Mouse (Mus musculus) layer of hippocampus, adult 18-20 months (tissue): ENCODE measurements around the gene Mdm1. TPM values are rescaled to one million over a fixed set of nuclear protein-coding genes. Genes with fewer than 3 reads are reported as not detected.
"Not testable (repeated sequence)": the region's sequence is repeated elsewhere in the genome, so short reads cannot be mapped to it uniquely, and the experiment has no call there.

Experiments
- DNase-seq, 2 experiments: peaks; one replicate each; pipeline ENCODE4 v3.0.0; 2022; ENCODE audit warnings: low spot score in 2 of 2
- total RNA-seq, 2 experiments: library from RNA; stranded (reverse); gene quantifications; 2 replicates each; pipeline ENCODE4 v1.2.3; 2021

Mdm1 gene
- total RNA-seq, 2 experiments from 2014 or later = 7.3 to 7.7 TPM

GRCm38 (mm10) chr10:118122441-118123162 lies 19.0 kb upstream of the Mdm1 start:
- peak; percentile 44 to 64 for DNase-seq

- no peak for DNase-seq
Measured at GRCm38 (mm10) chr10:118125236-118125635, 16.4 kb upstream of the Mdm1 start.

GRCm38 (mm10) chr10:118125776-118126445 lies 15.7 kb upstream of the Mdm1 start:
- no peak for DNase-seq

GRCm38 (mm10) chr10:118129001-118129682 lies 12.5 kb upstream of the Mdm1 start:
- no peak for DNase-seq

- no peak for DNase-seq
Measured at GRCm38 (mm10) chr10:118130016-118130415, 11.6 kb upstream of the Mdm1 start.

- no peak for DNase-seq
Measured at GRCm38 (mm10) chr10:118132993-118133392, 8.6 kb upstream of the Mdm1 start.

GRCm38 (mm10) chr10:118138508-118138907 lies 3.1 kb upstream of the Mdm1 start:
- no peak for DNase-seq

- no peak for DNase-seq
Measured at GRCm38 (mm10) chr10:118139837-118140570, 1.6 kb upstream of the Mdm1 start.

- DNase-seq = peak; percentile 43 to 46
Measured at GRCm38 (mm10) chr10:118141884-118142801, 532 bp downstream of the Mdm1 start.

GRCm38 (mm10) chr10:118149381-118149780 lies 7.8 kb downstream of the Mdm1 start:
- no peak for DNase-seq

- DNase-seq = no peak
Measured at GRCm38 (mm10) chr10:118150866-118151265, 9.3 kb downstream of the Mdm1 start.

- DNase-seq = peak in 1 of 2 experiments; percentile 23
Measured at GRCm38 (mm10) chr10:118155932-118156331, 14.3 kb downstream of the Mdm1 start.

GRCm38 (mm10) chr10:118161131-118161530 lies 19.5 kb downstream of the Mdm1 start:
- peak; percentile 78 to 85 for DNase-seq

- no peak for DNase-seq
Measured at GRCm38 (mm10) chr10:118169212-118169611, 27.6 kb downstream of the Mdm1 start.

- no peak for DNase-seq
Measured at GRCm38 (mm10) chr10:118172416-118172815, 30.8 kb downstream of the Mdm1 start.

- DNase-seq = peak in 1 of 2 experiments; percentile 21
Measured at GRCm38 (mm10) chr10:118172876-118173275, 31.3 kb downstream of the Mdm1 start.

- DNase-seq = not testable (repeated sequence)
Measured at GRCm38 (mm10) chr10:118175542-118175941, 33.9 kb downstream of the Mdm1 start.

GRCm38 (mm10) chr10:118178735-118179151 lies 37.1 kb downstream of the Mdm1 start:
- DNase-seq = no peak

- no peak for DNase-seq
Measured at GRCm38 (mm10) chr10:118179265-118179664, 37.7 kb downstream of the Mdm1 start.

GRCm38 (mm10) chr10:118195150-118195549 lies 53.5 kb downstream of the Mdm1 start:
- DNase-seq = not testable (repeated sequence)
